Mouse (Mus musculus) midbrain, embryonic 12.5 days (tissue): Measurements from ENCODE around the gene Vmn1r9. TPM values are rescaled to one million over a fixed set of nuclear protein-coding genes. Genes with fewer than 3 reads are reported as not detected.
"Not testable (repeated sequence)": the region's sequence is repeated elsewhere in the genome, so short reads cannot be mapped to it uniquely, and the experiment has no call there.

Experiments
- ATAC-seq: fragments of 200-750 bp; cut with Nextera tagmentation; 2 replicates; pipeline ENCODE4 v1.8.0; 2017; ENCODE audit warnings: low read depth, moderate TSS enrichment, moderate library complexity; ENCODE audit not compliant: low FRiP score
- H3K27ac ChIP-seq: fragments of 300-500 bp; sonication (generic); replicated peaks from 2 replicates; pipeline ENCODE4 v1.5.1; 2016; ENCODE audit warnings: mild to moderate bottlenecking
- H3K27me3 ChIP-seq: fragments of 300-500 bp; sonication (generic); 2 replicates; pipeline ENCODE4 v1.6.1; 2016; ENCODE audit warnings: mild to moderate bottlenecking
- H3K36me3 ChIP-seq: fragments of 300-500 bp; sonication (generic); 2 replicates; pipeline ENCODE4 v1.6.1; 2016
- H3K4me1 ChIP-seq: fragments of 300-500 bp; sonication (generic); 2 replicates; pipeline ENCODE4 v1.6.1; 2016
- H3K4me2 ChIP-seq: fragments of 300-500 bp; sonication (generic); replicated peaks from 2 replicates; pipeline ENCODE4 v1.6.1; 2016; ENCODE audit warnings: mild to moderate bottlenecking, moderate library complexity
- H3K4me3 ChIP-seq: fragments of 300-500 bp; sonication (generic); 2 replicates; pipeline ENCODE4 v1.5.1; 2016; ENCODE audit warnings: mild to moderate bottlenecking
- H3K9ac ChIP-seq: fragments of 300-500 bp; sonication (generic); replicated peaks from 2 replicates; pipeline ENCODE4 v1.6.1; 2016; ENCODE audit warnings: mild to moderate bottlenecking, moderate library complexity
- H3K9me3 ChIP-seq: fragments of 300-500 bp; sonication (generic); 2 replicates; pipeline ENCODE4 v1.6.1; 2016; ENCODE audit warnings: mild to moderate bottlenecking
- WGBS: fragments of 180-500 bp; shearing (Covaris S2); methylation state at CpG from one replicate; pipeline ENCODE4 v1.1.7; 2016; 5-methylcytosine and 5-hydroxymethylcytosine counted together
- polyA plus RNA-seq: library from polyadenylated mRNA; unstranded; fragments of >200 nt; fragmentation: Nextera tagmentation; extraction: Ambion mirVana; gene quantifications from 2 replicates; pipeline ENCODE4 v1.2.1, GENCODE M21; 2016

Gene Vmn1r9
- not detected in 2 replicates for polyA plus RNA-seq

GRCm38 (mm10) chr6:57066487-57066886 is at the start of gene Vmn1r9:
Gene Vmn1r9, plus strand, starts transcription at chr6:57066787.
- H3K36me3 ChIP-seq, result no peaks in the 10 kb centered on the region
- no peak within 1 kb of the TSS for H3K4me2 ChIP-seq
- H3K27ac ChIP-seq, result no peak within 1 kb of the TSS
- H3K9ac ChIP-seq, result no peak within 1 kb of the TSS
- no peak within 1 kb of the TSS for H3K4me3 ChIP-seq
- no peaks in the 10 kb centered on the region for H3K9me3 ChIP-seq
- ATAC-seq, result no peak
- H3K4me1 ChIP-seq, result no peaks in the 10 kb centered on the region
- no peaks in the 10 kb centered on the region for H3K27me3 ChIP-seq
- WGBS, result 84% methylated on average over 2 of the region's 2 CpGs

GRCm38 (mm10) chr6:57025224-57025623 is 41.4 kb upstream of the Vmn1r9 start, which contains the start of gene Vmn1r7:
Gene Vmn1r7, minus strand, starts transcription at chr6:57025324.
- not testable (repeated sequence) for ATAC-seq, H3K27ac ChIP-seq, H3K27me3 ChIP-seq, H3K4me3 ChIP-seq, H3K4me2 ChIP-seq, H3K4me1 ChIP-seq, H3K9ac ChIP-seq, H3K36me3 ChIP-seq, H3K9me3 ChIP-seq
- 85% methylated on average over 2 of the region's 2 CpGs for WGBS

- no peaks in the 10 kb centered on the region for H3K36me3 ChIP-seq
Observed at GRCm38 (mm10) chr6:57031984-57032383, 34.6 kb upstream of the Vmn1r9 start, which contains the start of gene Vmn1r8. Gene Vmn1r8, plus strand, starts transcription at chr6:57032284.

GRCm38 (mm10) chr6:57034674-57035073 is 31.9 kb upstream of the Vmn1r9 start:
- Histone ChIP-seq H3K4me2 (no peak overlapping the region), H3K36me3 (no peaks in the 10 kb centered on the region), H3K9ac (no peak overlapping the region), H3K4me1 (no peaks in the 10 kb centered on the region), H3K27ac (no peak overlapping the region), H3K4me3 (no peak overlapping the region), H3K9me3 (no peaks in the 10 kb centered on the region), H3K27me3 (no peaks in the 10 kb centered on the region)
- ATAC-seq, result no peak
- 88% methylated on average over 2 of the region's 2 CpGs for WGBS

More at GRCm38 (mm10) chr6:57031984-57032383, 34.6 kb upstream of the Vmn1r9 start, which contains the start of gene Vmn1r8:
- Histone ChIP-seq H3K9me3 (no peaks in the 10 kb centered on the region), H3K4me3 (no peak within 1 kb of the TSS), H3K27me3 (no peaks in the 10 kb centered on the region), H3K9ac (no peak within 1 kb of the TSS), H3K27ac (no peak within 1 kb of the TSS), H3K4me2 (no peak within 1 kb of the TSS), H3K4me1 (no peaks in the 10 kb centered on the region)
- no peak for ATAC-seq

GRCm38 (mm10) chr6:57063730-57064129 is 2.9 kb upstream of the Vmn1r9 start:
- no peak overlapping the region for H3K4me3 ChIP-seq
- no peak overlapping the region for H3K9ac ChIP-seq
- no peaks in the 10 kb centered on the region for H3K27me3 ChIP-seq
- H3K27ac ChIP-seq, result no peak overlapping the region
- no peak for ATAC-seq
- H3K4me1 ChIP-seq, result no peaks in the 10 kb centered on the region
- no peaks in the 10 kb centered on the region for H3K9me3 ChIP-seq
- no peaks in the 10 kb centered on the region for H3K36me3 ChIP-seq
- no peak overlapping the region for H3K4me2 ChIP-seq

- no peaks in the 10 kb centered on the region for H3K9me3 ChIP-seq
- H3K4me2 ChIP-seq, result no peak overlapping the region
- no peaks in the 10 kb centered on the region for H3K36me3 ChIP-seq
- no peak overlapping the region for H3K9ac ChIP-seq
- no peak overlapping the region for H3K4me3 ChIP-seq
- no peak overlapping the region for H3K27ac ChIP-seq
- 78% methylated on average over 1 of the region's 1 CpGs for WGBS
- no peak for ATAC-seq
- no peaks in the 10 kb centered on the region for H3K27me3 ChIP-seq
- H3K4me1 ChIP-seq, result no peaks in the 10 kb centered on the region
Observed at GRCm38 (mm10) chr6:57106358-57106757, 39.8 kb downstream of the Vmn1r9 start.

GRCm38 (mm10) chr6:57109154-57109553 is 42.6 kb downstream of the Vmn1r9 start, which contains the start of gene Vmn1r10:
Gene Vmn1r10, plus strand, starts transcription at chr6:57109454.
- ATAC-seq, result no peak
- H3K4me3 ChIP-seq, result no peak within 1 kb of the TSS
- H3K4me2 ChIP-seq, result no peak within 1 kb of the TSS
- no peak within 1 kb of the TSS for H3K27ac ChIP-seq
- H3K4me1 ChIP-seq, result no peaks in the 10 kb centered on the region
- H3K9me3 ChIP-seq, result no peaks in the 10 kb centered on the region
- WGBS, result 79% methylated on average over 3 of the region's 3 CpGs
- H3K27me3 ChIP-seq, result no peaks in the 10 kb centered on the region
- H3K36me3 ChIP-seq, result no peaks in the 10 kb centered on the region
- no peak within 1 kb of the TSS for H3K9ac ChIP-seq

Other genes with a start within 250 kb of the Vmn1r9 start
- 47.4 and 64.0 TPM in 2 replicates for gene Fkbp9, start 234.7 kb upstream of the Vmn1r9 start, polyA plus RNA-seq
- 94.8 and 98.5 TPM in 2 replicates for gene Nt5c3, start 142.9 kb upstream of the Vmn1r9 start, polyA plus RNA-seq
- gene Vmn1r4, start 142.8 kb upstream of the Vmn1r9 start, polyA plus RNA-seq, result 0.42 and 0.68 TPM in 2 replicates
- not detected in 2 replicates for gene Vmn1r5, start 96.5 kb upstream of the Vmn1r9 start, polyA plus RNA-seq
- gene Vmn1r6, start 69.5 kb upstream of the Vmn1r9 start, polyA plus RNA-seq, result not detected in 2 replicates
- gene Vmn1r7, start 41.5 kb upstream of the Vmn1r9 start, polyA plus RNA-seq, result not detected in 2 replicates
- not detected in 2 replicates for gene Vmn1r8, start 34.5 kb upstream of the Vmn1r9 start, polyA plus RNA-seq
- not detected in 2 replicates for gene Vmn1r10, start 42.7 kb downstream of the Vmn1r9 start, polyA plus RNA-seq
- not detected in 2 replicates for gene Vmn1r11, start 66.7 kb downstream of the Vmn1r9 start, polyA plus RNA-seq
- gene Vmn1r12, start 90.1 kb downstream of the Vmn1r9 start, polyA plus RNA-seq, result not detected in 2 replicates
- gene Vmn1r13, start 136.5 kb downstream of the Vmn1r9 start, polyA plus RNA-seq, result not detected in 2 replicates
- not detected in 2 replicates for gene Vmn1r14, start 164.9 kb downstream of the Vmn1r9 start, polyA plus RNA-seq
- gene Vmn1r15, start 191.2 kb downstream of the Vmn1r9 start, polyA plus RNA-seq, result not detected in 2 replicates